Mouse (Mus musculus): ENCODE measurements at regions not wholly inside any gene's neighbourhood (a gene's known extent, or its start where the extent isn't known, plus 50 kb on each side); places are given as distances from the start of the nearest gene placed in this dataset.

DNA sequence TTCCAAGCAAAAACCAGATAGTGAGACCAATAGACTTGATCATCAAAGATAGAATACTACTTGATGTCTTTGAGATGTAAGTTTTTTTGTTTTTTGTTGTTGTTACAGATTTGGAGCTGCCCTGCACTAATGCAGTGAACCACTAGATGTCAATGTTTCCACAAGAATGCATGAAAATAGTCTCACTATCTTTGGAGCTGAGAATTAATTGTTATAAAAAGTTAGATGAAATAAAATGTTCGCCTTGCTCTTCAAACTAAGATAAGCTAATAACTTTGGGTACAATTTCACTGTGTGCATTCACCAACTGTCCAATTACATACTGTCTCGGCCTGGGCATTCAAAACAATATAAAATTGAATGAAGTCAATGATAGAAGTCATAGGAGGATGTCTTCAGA lies 223.2 kb upstream of the Agtr1b start:
- no peak for DNase-seq (ENCODE audit: extremely low read depth, insufficient read length, low spot score)

DNA sequence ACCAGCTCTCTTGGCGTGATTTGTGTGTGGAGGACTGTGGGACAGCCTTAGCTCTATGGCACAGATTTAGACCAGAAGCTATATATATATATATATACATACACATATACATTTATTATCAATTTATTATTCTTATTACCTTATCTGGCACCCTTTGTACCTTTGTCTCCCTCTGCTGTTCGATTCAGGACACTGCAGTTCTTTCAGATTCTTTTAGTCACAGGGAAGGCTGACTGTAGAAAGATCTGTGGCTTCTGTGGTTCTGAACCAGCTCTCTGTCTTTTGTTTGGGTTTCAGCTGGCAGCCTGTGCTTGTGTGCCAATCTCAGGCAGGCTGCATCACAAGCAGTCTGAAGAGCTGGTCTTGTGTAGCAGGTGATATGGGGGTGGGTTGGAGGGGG lies 184.6 kb upstream of the Agtr1b start:
- DNase-seq (ENCODE audit: extremely low read depth, insufficient read length, low spot score) = peak; percentile 5

DNA sequence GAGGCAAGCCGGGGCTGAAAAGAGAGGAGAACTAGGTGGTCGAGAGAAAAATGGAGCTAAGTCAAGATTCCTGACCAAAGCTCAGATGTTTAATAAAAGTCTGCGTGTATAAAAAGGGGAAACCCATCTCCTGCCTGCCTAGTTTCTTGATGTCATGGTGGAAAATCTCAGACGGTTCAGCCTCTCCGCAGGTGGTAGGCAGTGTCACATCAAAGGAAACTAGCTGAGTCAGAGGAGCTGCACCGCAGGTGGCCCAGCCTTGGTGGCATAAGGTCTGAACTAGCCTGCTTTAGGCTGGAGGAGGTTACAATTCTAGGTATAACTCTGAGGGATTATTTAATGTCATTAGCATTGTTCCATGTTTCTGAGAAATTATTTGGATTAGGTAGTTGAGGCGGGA lies 177.0 kb upstream of the Agtr1b start:
- no peak for DNase-seq (ENCODE audit: extremely low read depth, insufficient read length, low spot score)

DNA sequence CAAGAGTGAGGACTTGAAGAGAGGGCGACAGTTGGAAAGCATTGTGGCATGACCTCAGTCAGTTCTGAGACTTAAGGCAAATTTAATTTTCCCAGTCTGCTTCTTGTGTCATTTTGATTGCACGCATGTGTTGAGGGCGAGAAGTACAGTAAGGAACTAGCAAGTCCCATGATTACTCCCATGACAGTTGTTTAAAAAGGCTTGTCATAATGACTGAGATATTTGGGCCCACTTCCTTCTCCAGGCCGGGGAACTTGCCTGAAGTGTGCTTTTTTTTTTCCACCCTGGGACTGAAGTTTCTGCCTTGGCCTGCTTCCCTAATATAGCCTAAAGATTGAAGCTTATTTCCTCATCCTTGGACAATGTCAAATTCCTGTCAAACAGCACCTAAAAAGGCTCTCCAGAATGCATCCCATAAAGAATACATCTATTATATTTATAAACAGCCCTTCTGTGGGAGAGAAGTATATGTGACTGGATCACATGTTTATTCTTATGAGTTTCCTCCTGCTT lies 171.6 kb upstream of the Agtr1b start:
- no peak for DNase-seq (ENCODE audit: extremely low read depth, insufficient read length, low spot score)

DNA sequence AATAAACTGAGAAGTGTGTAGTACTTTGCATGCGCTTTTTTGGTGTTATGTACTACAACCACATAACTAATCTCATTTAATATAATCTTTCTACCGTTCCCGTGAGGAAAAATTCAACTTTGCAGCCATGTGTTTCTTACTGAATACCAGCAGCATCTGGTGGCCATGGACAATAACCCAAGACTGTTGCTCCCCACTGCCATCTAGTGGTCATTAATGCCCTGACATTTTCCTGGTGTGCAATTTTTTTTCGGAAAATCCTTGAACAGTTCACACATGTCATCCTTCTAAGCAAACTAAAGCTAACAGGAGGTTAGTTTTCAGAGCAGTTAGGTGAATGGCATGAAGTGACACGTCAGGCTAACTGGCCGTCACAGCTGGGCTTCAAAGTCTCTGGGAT lies 153.8 kb upstream of the Agtr1b start:
- DNase-seq (ENCODE audit: extremely low read depth, insufficient read length, low spot score) = no peak

DNA sequence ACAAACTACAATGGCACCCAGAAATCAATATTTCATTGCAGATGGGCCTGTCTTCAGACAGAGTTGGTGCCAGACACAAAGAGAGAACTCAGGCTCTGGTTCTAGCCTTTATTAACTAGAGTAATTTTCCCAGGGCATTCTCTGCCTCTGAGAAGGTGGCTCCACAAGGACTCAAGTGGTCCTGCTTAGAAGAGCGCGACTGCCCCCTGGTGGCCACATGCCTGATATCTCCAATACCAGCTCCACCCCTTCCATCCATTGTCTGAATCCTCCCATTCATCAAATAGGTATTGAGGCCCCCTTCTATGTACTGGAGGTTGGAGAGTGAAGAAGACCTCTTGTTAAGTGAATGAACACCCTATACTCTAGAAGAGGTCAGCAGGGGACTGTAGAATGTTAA lies 142.2 kb upstream of the Agtr1b start:
- DNase-seq (ENCODE audit: extremely low read depth, insufficient read length, low spot score) = peak; percentile 16

DNA sequence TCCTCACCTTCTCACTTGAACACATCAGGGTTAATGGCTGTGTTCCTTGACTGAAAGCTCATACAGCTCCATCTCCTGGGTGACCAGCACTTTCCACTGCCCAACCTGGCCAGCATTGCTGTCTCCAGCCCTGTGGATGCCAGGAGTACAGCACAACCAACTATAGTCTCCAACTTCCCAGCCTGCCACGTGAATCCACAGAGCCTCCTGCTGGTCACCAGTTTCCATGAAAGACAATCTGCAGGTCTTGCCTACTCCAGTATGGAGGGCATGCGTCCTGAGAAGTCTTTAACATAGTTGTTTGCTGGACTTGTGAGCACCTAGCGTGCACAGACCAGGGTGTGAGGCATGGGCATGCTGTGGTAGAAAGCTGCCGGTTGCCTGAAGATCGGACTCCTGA lies 138.6 kb upstream of the Agtr1b start:
- no peak for DNase-seq (ENCODE audit: extremely low read depth, insufficient read length, low spot score)
